Mouse (Mus musculus) layer of hippocampus, adult 9-10 months (tissue): ENCODE data around the gene Hoxd12.

Experiments
- DNase-seq: peaks from one replicate; pipeline ENCODE4 v3.0.0; 2022; ENCODE audit warnings: low spot score

The Hoxd12 gene

DNA sequence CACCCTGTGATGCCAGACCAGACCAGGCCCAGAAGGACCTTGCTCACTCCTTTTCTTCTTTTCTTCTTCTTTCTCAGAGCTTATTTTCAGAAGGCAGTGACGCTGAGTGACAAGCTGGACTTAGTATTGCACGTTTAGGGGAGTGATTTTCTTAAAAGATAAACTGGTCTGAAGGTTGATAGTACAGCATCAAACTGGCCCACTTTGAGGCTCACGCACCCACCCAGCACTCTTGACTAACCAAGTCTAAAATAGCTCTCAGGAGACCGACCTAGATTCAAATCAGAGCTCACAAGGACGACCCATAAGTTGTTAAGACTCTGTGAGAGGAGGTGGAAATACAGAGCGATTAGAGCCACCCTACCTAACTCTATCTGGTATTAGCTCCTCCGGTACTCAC lies 8.4 kb upstream of the Hoxd12 start:
- DNase-seq, result no peak

DNA sequence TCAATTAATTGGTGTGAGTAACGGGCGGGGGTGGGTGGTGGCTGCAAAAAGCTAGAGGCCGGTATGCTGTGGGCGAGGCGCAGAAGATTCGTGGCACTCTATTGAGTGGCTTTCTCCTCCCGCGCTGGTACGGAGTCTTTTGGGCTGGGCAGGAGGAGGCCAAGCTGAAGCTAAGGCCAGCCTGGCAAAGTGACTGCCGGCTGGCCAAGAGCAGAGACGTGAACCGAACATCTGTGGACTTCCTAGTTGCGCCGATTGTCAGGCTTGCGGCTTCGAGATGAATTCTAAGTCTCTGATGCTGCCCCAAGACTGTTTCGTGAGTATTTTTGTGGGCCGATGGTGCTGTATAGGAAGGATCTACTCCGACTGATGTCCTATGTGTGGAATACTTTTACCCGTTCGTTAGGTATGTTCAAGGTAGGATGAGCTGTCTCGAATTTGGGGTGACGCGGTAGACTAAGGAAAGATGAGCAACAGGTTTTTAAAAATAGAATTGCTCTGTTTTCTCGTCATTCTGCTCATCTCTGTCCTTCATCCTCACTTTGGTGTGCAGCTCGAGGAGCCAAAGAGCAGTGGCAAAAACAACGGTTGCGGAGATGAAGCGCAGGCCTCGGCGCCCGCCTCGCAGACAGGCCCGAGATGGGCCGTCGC lies 7.5 kb upstream of the Hoxd12 start:
- no peak for DNase-seq

GRCm38 (mm10) chr2:74667842-74668357 lies 6.9 kb upstream of the Hoxd12 start, which contains the start of gene Hoxd13:
Hoxd13 (plus strand) TSS chr2:74668310.
- no peak for DNase-seq

- no peak for DNase-seq
Observed at GRCm38 (mm10) chr2:74668370-74669229, 6.2 kb upstream of the Hoxd12 start.

DNA sequence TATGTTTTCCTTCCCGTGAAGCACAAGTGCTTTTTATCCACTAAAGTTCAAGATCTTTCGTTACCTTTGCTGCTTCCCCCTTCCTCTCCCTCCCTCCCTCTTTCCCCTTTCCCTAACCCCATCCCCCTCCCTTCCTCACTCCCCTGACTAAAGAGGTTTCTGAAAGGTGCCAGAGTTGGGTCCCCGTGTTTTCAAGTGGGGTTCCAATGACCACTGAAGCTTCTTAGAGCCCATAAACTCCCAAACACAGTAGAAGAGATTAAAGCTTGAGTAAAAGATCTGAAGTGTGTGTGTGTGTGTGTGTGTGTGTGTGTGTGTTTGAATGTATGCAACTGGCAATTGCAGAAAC lies 5.6 kb upstream of the Hoxd12 start:
- no peak for DNase-seq

DNA sequence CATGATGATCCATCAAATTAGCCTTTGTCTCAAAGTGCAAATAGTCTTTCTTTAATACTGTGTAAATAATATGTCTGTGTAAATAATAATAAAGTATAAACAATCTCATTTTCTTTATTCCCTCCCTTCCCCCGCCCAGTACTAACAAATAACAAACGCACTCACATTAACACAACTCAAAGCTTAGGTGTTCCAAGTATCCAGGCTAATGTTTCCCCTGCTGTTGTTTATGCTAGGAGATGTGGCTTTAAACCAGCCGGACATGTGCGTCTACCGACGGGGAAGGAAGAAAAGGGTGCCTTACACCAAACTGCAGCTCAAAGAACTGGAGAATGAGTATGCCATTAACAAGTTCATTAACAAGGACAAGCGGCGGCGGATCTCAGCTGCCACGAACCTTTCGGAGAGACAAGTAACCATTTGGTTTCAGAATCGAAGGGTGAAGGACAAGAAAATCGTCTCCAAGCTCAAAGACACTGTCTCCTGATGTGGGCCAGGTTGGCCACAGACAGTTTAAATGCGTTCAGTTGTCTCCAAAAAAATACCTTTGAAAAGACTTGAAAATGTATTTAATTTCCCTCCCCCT lies 5.1 kb upstream of the Hoxd12 start:
- DNase-seq, result no peak

GRCm38 (mm10) chr2:74670632-74671188 lies 4.1 kb upstream of the Hoxd12 start:
- no peak for DNase-seq

- DNase-seq, result no peak
Observed at GRCm38 (mm10) chr2:74671847-74672246, 3.0 kb upstream of the Hoxd12 start.

DNA sequence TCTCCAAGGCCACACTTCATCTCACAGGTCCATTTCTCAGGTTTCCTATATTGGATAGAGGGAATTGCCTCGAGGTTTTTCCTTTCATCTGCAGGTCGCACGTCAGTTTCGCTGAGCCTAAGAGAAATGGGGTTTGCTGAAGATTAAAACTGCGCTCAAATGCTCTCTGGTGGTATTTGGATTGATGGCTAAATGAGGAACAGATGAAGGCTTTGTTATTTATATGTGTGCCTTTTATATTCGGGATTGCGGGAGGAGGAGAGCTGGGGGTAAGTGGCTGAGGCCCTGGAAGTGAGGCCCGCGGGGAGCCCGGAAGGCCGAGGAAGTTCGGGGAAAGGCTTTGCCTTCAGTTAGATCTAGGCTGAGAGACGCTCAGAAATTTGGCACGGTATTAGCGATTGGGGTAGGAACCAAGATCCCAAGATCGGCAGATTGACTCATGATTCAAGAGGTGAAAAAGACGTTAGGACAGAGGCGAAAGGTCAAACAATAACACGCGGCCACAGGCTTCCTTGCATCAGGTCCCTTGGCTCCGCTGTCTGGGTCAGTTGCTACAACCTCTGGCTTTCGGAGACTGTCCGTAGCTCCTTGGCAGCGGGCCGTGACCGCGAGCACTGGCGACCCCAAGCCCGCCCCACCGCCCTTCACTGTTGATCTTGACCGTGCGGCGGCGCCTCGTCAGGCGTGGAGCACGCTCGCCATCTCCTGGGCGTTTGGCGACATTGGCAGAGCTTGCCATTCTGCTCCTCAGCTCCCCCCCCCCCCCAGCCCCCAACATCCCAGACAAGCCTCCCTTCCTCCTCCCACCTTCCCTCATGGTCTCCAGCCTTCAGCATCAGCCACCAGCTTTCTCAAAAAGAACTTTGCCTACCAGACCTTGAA lies 2.1 kb upstream of the Hoxd12 start:
- no peak for DNase-seq

DNA sequence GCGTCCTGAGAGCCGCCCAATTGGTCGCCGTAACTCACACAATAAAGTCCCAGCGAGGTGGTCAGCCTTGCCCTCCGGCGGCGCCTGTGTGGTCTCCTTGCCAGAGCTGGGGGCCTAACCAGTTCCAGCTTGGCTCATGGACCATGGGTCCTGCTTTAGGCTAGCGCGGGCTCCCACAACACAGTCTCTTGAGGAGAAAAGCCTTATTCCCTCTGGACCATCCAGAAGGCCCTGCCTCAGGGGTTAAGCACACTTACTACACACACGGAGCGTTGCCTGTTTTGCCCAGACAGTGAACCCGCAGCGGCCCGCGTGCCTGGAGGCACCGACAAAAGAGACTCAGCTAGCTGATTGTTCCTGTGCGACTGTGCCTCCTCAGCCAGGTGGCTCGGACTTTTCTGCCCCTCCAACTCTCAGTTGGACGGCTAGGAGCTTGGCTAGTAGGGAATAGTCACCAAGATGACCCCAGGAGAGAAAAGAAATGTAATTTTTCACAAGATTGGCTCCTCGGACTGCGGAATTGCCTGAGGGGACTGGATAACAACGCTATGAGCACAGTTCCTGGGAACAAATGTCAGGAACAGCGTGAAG lies 883 bp upstream of the Hoxd12 start:
- DNase-seq, result no peak

- no peak for DNase-seq
Observed at GRCm38 (mm10) chr2:74675666-74676282, 961 bp downstream of the Hoxd12 start.

- no peak for DNase-seq
Observed at GRCm38 (mm10) chr2:74676376-74677052, 1.7 kb downstream of the Hoxd12 start.

DNA sequence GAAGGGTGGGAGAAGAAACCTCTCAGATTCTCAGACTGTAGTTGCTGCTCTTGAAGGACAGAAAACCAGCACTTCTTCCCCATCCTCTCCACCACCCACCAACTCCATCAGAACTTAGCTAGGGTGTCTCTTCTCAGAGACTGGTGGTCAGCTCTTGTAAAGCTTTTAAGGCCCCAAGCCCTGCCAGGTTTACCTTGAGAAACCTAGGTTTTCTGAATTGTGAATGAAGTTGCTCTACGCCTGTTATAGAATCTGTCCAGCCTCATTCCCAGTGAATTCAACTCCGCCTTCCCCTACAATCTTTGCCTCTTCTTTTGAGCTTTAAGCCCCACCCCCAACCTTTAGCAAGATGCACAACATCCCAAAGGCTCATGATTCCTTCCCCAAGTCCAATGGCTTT lies 2.3 kb downstream of the Hoxd12 start:
- no peak for DNase-seq

DNA sequence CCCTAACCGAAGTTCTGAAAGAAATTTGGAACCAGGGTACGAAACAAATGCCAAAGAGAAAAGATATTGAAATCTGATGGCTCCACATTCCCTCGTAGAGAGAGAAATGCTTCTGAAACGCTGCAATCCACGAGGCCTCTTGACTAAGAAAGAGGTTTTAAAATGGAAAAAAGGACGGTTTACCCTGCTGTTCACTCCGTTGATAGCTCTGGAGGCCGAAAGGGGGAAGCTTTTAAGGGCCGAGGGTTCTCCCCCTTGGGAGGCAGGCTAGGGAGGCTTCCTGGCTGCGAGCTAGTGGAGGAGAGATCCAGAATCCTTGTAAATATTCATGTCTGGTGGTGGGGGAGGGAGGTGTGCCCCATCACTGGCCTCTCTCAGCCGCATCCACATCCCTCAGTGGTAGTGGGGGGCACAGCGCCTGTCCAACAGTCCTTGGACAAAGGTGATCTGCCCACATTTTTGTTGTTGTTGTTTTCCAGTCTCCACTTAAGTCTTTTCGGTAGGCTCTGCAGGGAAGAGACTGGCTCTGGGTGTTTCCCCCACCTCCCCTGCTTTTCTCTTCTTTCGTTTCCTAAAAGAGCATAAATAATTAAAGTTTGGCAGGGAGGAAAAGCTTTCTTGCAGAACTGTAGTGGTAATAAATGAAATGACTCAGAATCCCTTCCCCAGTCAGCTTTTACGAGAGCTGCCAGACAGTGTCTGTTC lies 4.2 kb downstream of the Hoxd12 start, which contains the start of gene Hoxd11:
Gene Hoxd11 (plus strand): TSS at position 667 of the 705 bp plus-strand sequence.
- DNase-seq, result no peak

GRCm38 (mm10) chr2:74679596-74679971 lies 4.8 kb downstream of the Hoxd12 start:
- no peak for DNase-seq

- DNase-seq, result no peak
Observed at GRCm38 (mm10) chr2:74679980-74680379, 5.2 kb downstream of the Hoxd12 start.

DNA sequence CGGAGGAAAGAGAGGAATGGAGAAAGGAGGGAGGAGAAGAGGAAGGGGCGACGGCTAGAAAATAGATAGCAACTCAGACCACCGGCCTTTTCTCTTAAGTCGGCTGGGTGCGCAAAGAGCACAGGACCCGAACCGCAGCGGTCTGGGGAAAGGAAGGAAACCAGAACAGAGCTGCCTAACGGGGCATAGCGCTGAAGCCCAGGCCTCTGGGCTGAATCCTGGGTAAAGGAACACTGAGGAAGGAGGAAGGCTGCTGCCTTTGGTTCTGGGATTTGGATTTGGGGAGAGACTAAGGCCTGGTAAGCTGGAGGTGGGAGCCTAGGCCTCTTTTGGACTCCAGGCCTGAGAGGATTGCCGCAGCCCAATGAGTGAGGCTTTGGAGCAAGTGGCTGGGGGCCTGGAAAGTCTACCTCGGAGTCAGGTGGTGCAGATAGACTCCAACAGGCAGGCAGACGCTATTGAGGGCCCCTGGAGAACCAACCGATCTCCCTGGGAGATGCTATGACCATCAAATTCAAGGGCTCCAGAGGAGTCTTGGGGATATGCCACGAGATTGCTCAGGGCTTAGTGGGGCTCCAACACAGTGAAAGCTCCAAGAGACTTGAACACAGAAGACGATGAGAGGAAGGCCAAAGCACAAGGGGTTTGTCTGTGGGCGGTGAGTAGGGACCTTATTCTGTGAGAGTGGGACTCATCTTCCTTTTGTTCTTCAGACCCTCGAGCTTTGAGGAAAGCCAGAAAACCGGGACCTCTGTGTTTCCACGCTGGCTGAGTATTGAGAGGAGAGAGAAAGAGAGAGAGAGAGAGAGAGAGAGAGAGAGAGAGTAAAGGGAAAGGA lies 6.0 kb downstream of the Hoxd12 start:
- DNase-seq, result no peak
